Mouse (Mus musculus) hindbrain, postnatal 0 days (tissue): ENCODE data around the gene Insc. TPM values are rescaled to one million over a fixed set of nuclear protein-coding genes. Genes with fewer than 3 reads are reported as not detected.
A peak's percentile ranks its signal among the peaks of the same experiment; 100 is the strongest.

Experiments used
- ATAC-seq: fragments of 200-750 bp; cut with Nextera tagmentation; 2 replicates; pipeline ENCODE4 v1.8.0; 2017; ENCODE audit warnings: mild to moderate bottlenecking, moderate TSS enrichment, moderate library complexity
- DNase-seq: peaks from one replicate; pipeline ENCODE4 v3.0.0-alpha.2; 2015; ENCODE audit warnings: low spot score
- H3K27ac ChIP-seq: fragments of 300-500 bp; sonication (generic); 2 replicates; pipeline ENCODE4 v1.5.1; 2014; ENCODE audit warnings: mild to moderate bottlenecking
- H3K27me3 ChIP-seq: fragments of 300-500 bp; sonication (generic); 2 replicates; pipeline ENCODE4 v1.6.1; 2014; ENCODE audit warnings: low read length, mixed read lengths; ENCODE audit not compliant: insufficient read depth
- H3K36me3 ChIP-seq: fragments of 300-500 bp; sonication (generic); 2 replicates; pipeline ENCODE4 v1.6.1; 2014; ENCODE audit warnings: low read length, mixed read lengths; ENCODE audit not compliant: insufficient read depth
- H3K4me1 ChIP-seq: fragments of 300-500 bp; sonication (generic); 2 replicates; pipeline ENCODE4 v1.6.1; 2014; ENCODE audit warnings: antibody characterized with exemption, low read length, mixed read lengths; ENCODE audit not compliant: insufficient read depth
- H3K4me2 ChIP-seq: fragments of 300-500 bp; sonication (generic); 2 replicates; pipeline ENCODE4 v1.6.1; 2014; ENCODE audit warnings: low read depth, mild to moderate bottlenecking, low read length, moderate library complexity, mixed read lengths
- H3K4me3 ChIP-seq: fragments of 300-500 bp; sonication (generic); 2 replicates; pipeline ENCODE4 v1.5.1; 2014; ENCODE audit warnings: low read length
- H3K9ac ChIP-seq: fragments of 300-500 bp; sonication (generic); replicated peaks from 2 replicates; pipeline ENCODE4 v1.6.1; 2014; ENCODE audit warnings: mild to moderate bottlenecking, low read length, moderate library complexity, mixed read lengths
- H3K9me3 ChIP-seq: fragments of 300-500 bp; sonication (generic); 2 replicates; pipeline ENCODE4 v1.6.1; 2016; ENCODE audit warnings: low read length, mixed read lengths
- CTCF ChIP-seq: IDR thresholded peaks from 2 replicates; pipeline ENCODE4 v1.5.1; 2016; ENCODE audit warnings: antibody characterized with exemption, control low read depth, low read depth
- WGBS: fragments of 180-500 bp; shearing (Covaris S2); extraction: QIAGEN DNeasy Blood & Tissue Kit; methylation state at CpG from one replicate; pipeline ENCODE4 v1.1.7; 2014; 5-methylcytosine and 5-hydroxymethylcytosine counted together
- polyA plus RNA-seq: library from polyadenylated mRNA; unstranded; fragments of >200 nt; fragmentation: Nextera tagmentation; extraction: Ambion mirVana; gene quantifications from 2 replicates; pipeline ENCODE4 v1.2.1, GENCODE M21; 2015
- total RNA-seq: library from RNA; depleted of rRNA; stranded (reverse); fragments of >200 nt; gene quantifications from 2 replicates; pipeline ENCODE4 v1.2.3, GENCODE M21; 2014

Insc gene
- total and polyA plus RNA-seq, 2 experiments from 2014 or later: 5.2 to 9.7 TPM

- no peak overlapping the region for H3K4me2 ChIP-seq
- WGBS: 81% methylated on average over 6 of the region's 6 CpGs
- no peak for TF ChIP-seq CTCF
- ATAC-seq: no peak
- no peak for DNase-seq
- H3K9ac ChIP-seq: no peak overlapping the region
- H3K27me3 ChIP-seq: no peaks in the 10 kb centered on the region
- no peak overlapping the region for H3K27ac ChIP-seq
- H3K36me3 ChIP-seq: no peaks in the 10 kb centered on the region
- no peak overlapping the region for H3K4me3 ChIP-seq
- no peaks in the 10 kb centered on the region for H3K4me1 ChIP-seq
- H3K9me3 ChIP-seq: no peaks in the 10 kb centered on the region
Observed at GRCm38 (mm10) chr7:114834504-114834903, 91.0 kb downstream of the Insc start.

- ATAC-seq (no peak), DNase-seq (no peak)
- Histone ChIP-seq H3K9me3 (no peaks in the 10 kb centered on the region), H3K4me3 (no peak overlapping the region), H3K27ac (no peak overlapping the region), H3K27me3 (no peaks in the 10 kb centered on the region), H3K4me1 (no peaks in the 10 kb centered on the region; the same call in 1 of the 2 replicates), H3K4me2 (no peak overlapping the region), H3K36me3 (no peaks in the 10 kb centered on the region), H3K9ac (no peak overlapping the region)
- no peak for TF ChIP-seq CTCF
- 77% methylated on average over 3 of the region's 3 CpGs for WGBS
Observed at GRCm38 (mm10) chr7:114837268-114837667, 93.8 kb downstream of the Insc start.

GRCm38 (mm10) chr7:114840029-114840745 lies 96.7 kb downstream of the Insc start:
- Histone ChIP-seq H3K9me3 (no peaks in the 10 kb centered on the region), H3K27ac (no peak overlapping the region), H3K4me1 (peaks cover 7% of the 10 kb centered on the region; the same call in 1 of the 2 replicates), H3K27me3 (no peaks in the 10 kb centered on the region), H3K9ac (no peak overlapping the region), H3K36me3 (no peaks in the 10 kb centered on the region), H3K4me2 (no peak overlapping the region), H3K4me3 (no peak overlapping the region)
- DNase-seq (no peak), ATAC-seq (no peak)
- WGBS: 53% methylated on average over 5 of the region's 5 CpGs
- TF ChIP-seq CTCF: no peak

DNA sequence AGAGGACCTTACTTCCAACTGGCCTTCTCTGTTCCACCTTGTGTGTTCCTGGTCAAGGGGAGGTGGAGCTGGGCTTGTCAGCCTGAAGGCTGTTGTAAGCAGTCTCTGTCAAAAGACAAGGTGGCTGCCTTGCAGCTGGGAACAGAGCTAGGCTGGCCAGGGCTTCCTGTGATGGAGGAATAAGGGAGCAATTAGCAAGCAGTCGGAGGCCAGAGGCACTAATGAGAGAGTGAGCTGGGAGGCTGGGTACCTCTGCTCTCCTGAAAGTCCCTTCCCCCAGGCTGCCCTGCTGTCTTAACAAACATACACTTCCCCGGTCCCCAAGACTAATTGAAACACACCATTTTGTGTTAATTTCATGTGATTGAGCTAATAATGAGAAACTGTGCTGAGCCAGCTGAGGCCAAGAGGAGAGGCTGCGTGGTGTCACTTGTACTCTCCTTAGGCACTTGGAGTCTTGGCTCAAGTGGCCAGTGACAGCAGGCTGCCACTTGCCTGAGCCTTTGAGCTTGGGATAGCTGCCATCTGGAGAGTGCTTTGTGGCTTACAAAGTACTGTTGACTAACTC lies 99.2 kb downstream of the Insc start:
- no peak for TF ChIP-seq CTCF
- H3K4me1 ChIP-seq: peaks cover 7% of the 10 kb centered on the region; the same call in 1 of the 2 replicates
- DNase-seq (peak; percentile 83), ATAC-seq (peak; percentile 89)
- H3K27ac ChIP-seq: no peak overlapping the region
- H3K9me3 ChIP-seq: no peaks in the 10 kb centered on the region
- no peak overlapping the region for H3K4me2 ChIP-seq
- no peak overlapping the region for H3K9ac ChIP-seq
- no peak overlapping the region for H3K4me3 ChIP-seq
- H3K27me3 ChIP-seq: 0 out of 2 replicates have a peak, but pooled peaks cover 3% of the 10 kb centered on the region
- 6% methylated on average over 3 of the region's 3 CpGs for WGBS
- H3K36me3 ChIP-seq: no peaks in the 10 kb centered on the region

- Histone ChIP-seq H3K4me2 (no peak overlapping the region), H3K27me3 (0 out of 2 replicates have a peak, but pooled peaks cover 3% of the 10 kb centered on the region), H3K9ac (no peak overlapping the region), H3K4me3 (no peak overlapping the region), H3K4me1 (peaks cover 7% of the 10 kb centered on the region; the same call in 1 of the 2 replicates), H3K27ac (no peak overlapping the region), H3K9me3 (no peaks in the 10 kb centered on the region), H3K36me3 (no peaks in the 10 kb centered on the region)
- ATAC-seq: no peak
- no peak for DNase-seq
- 85% methylated on average over 2 of the region's 2 CpGs for WGBS
- TF ChIP-seq CTCF: no peak
Observed at GRCm38 (mm10) chr7:114847179-114847578, 103.7 kb downstream of the Insc start.

DNA sequence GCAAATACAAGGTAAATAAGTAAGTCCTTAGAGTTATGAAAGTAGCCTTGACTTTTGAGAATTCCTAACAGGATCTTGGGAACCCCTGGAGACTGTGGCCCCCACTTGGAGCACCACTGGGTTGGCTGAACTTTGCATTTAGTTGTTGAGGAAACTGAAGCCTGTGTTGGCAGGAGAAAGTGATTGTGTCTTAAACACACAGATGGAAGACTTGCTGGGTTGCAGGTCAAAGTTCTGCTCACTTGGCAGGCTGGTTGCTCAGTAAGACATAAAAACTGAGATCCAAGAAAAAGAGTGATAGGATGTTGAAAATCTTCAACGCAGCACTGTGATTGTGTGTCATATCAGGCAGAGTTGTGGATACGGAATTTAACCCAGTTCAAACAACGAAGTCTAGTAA lies 108.9 kb downstream of the Insc start:
- H3K36me3 ChIP-seq: no peaks in the 10 kb centered on the region
- 79% methylated on average over 3 of the region's 3 CpGs for WGBS
- H3K4me2 ChIP-seq: no peak overlapping the region
- H3K27ac ChIP-seq: no peak overlapping the region
- no peaks in the 10 kb centered on the region for H3K27me3 ChIP-seq
- no peak for DNase-seq
- H3K9me3 ChIP-seq: no peaks in the 10 kb centered on the region
- TF ChIP-seq CTCF: no peak
- no peaks in the 10 kb centered on the region for H3K4me1 ChIP-seq
- H3K9ac ChIP-seq: no peak overlapping the region
- no peak overlapping the region for H3K4me3 ChIP-seq
- ATAC-seq: no peak

- DNase-seq: no peak
- ATAC-seq: no peak
- WGBS: 75% methylated on average over 2 of the region's 2 CpGs
- no peak for TF ChIP-seq CTCF
- H3K4me1 ChIP-seq: no peaks in the 10 kb centered on the region
- no peaks in the 10 kb centered on the region for H3K36me3 ChIP-seq
- no peak overlapping the region for H3K27ac ChIP-seq
- H3K27me3 ChIP-seq: no peaks in the 10 kb centered on the region
- no peaks in the 10 kb centered on the region for H3K9me3 ChIP-seq
- no peak overlapping the region for H3K9ac ChIP-seq
- H3K4me2 ChIP-seq: no peak overlapping the region
- no peak overlapping the region for H3K4me3 ChIP-seq
Observed at GRCm38 (mm10) chr7:114854169-114854568, 110.7 kb downstream of the Insc start.
